Mouse (Mus musculus): ENCODE results near the gene Mmp28.
A peak's percentile ranks its signal among the peaks of the same experiment; 100 is the strongest.

The Mmp28 gene

DNA sequence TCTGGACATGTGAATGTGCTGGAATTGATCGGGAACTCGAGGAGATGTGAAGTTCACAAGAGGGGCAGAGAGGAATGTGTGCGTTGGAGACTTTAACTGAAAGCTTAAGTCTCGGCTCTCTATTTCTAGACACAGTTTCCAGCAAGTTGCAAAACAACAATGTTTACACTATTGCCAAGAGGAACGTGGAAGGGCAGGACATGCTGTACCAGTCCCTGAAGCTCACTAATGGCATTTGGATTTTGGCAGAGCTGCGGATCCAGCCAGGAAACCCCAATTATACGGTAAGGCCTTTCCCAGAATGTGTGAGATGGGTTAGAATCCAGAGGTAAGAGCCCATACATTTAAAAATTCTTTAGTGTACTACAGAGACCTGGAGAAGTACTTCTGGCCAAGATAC is 65.2 kb downstream of the Mmp28 start:
- no peak for DNase-seq

DNA sequence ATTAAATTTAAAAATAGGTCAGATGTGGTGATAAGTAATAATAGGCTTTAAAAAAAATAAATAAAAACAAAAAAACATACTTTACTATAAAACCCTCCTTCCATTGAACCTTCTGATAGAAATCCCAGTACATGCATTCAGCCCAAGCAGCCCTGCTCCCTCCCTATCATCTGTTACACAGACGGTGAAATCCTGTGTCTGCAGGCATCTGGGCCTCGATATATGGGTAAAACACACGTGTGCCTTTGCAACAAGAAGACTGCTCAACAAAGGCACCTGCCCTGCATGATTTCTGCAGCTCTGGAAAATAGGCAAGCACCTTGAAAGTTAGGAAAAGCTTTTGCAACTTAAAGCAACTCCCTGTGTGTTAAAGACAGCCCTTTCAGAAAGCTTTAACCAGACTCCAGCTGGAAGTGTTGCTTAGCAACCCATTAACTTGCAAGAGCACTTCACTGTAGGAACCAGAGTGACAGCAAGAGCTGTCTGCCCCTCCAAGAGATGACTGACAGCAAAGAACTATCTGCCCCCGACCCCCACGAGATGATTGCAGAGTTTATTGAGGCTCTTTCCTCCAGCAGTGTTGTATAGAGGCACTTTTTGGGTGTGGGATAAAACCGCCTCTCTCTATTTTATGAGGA is 68.0 kb downstream of the Mmp28 start:
- peak; percentile 49 for DNase-seq

DNA sequence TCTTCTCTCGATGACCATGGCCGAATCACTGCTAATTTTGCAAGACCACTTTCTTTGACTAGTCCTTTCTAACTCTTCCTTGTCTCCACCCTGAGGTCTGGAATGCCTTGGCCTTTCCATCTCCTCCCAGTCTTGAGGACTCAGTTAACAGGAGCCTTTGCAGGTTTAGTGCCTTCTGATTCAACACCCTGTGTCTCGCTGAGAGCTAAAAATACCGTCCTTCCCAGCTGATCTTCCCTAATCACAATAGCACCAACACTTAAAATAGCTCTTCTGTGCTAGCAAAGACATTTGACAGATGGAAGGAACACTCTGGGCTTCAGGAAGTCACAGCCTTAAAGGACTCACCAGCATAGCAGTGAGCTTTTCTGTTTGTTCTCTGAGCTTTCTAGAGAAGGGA is 69.8 kb downstream of the Mmp28 start:
- DNase-seq = peak; percentile 65

Measured in layer of hippocampus, adult 9-11 months (tissue).